Mouse (Mus musculus) midbrain, embryonic 12.5 days (tissue): ENCODE measurements around the gene Tbc1d7. TPM values are rescaled to one million over a fixed set of nuclear protein-coding genes. Genes with fewer than 3 reads are reported as not detected.

Source experiments
- ATAC-seq: fragments of 200-750 bp; cut with Nextera tagmentation; 2 replicates; pipeline ENCODE4 v1.8.0; 2017; ENCODE audit warnings: low read depth, moderate TSS enrichment, moderate library complexity; ENCODE audit not compliant: low FRiP score
- H3K27ac ChIP-seq: fragments of 300-500 bp; sonication (generic); replicated peaks from 2 replicates; pipeline ENCODE4 v1.5.1; 2016; ENCODE audit warnings: mild to moderate bottlenecking
- H3K27me3 ChIP-seq: fragments of 300-500 bp; sonication (generic); 2 replicates; pipeline ENCODE4 v1.6.1; 2016; ENCODE audit warnings: mild to moderate bottlenecking
- H3K36me3 ChIP-seq: fragments of 300-500 bp; sonication (generic); 2 replicates; pipeline ENCODE4 v1.6.1; 2016
- H3K4me1 ChIP-seq: fragments of 300-500 bp; sonication (generic); 2 replicates; pipeline ENCODE4 v1.6.1; 2016
- H3K4me2 ChIP-seq: fragments of 300-500 bp; sonication (generic); replicated peaks from 2 replicates; pipeline ENCODE4 v1.6.1; 2016; ENCODE audit warnings: mild to moderate bottlenecking, moderate library complexity
- H3K4me3 ChIP-seq: fragments of 300-500 bp; sonication (generic); 2 replicates; pipeline ENCODE4 v1.5.1; 2016; ENCODE audit warnings: mild to moderate bottlenecking
- H3K9ac ChIP-seq: fragments of 300-500 bp; sonication (generic); replicated peaks from 2 replicates; pipeline ENCODE4 v1.6.1; 2016; ENCODE audit warnings: mild to moderate bottlenecking, moderate library complexity
- H3K9me3 ChIP-seq: fragments of 300-500 bp; sonication (generic); 2 replicates; pipeline ENCODE4 v1.6.1; 2016; ENCODE audit warnings: mild to moderate bottlenecking
- WGBS: fragments of 180-500 bp; shearing (Covaris S2); methylation state at CpG from one replicate; pipeline ENCODE4 v1.1.7; 2016; 5-methylcytosine and 5-hydroxymethylcytosine counted together
- polyA plus RNA-seq: library from polyadenylated mRNA; unstranded; fragments of >200 nt; fragmentation: Nextera tagmentation; extraction: Ambion mirVana; gene quantifications from 2 replicates; pipeline ENCODE4 v1.2.1, GENCODE M21; 2016

Tbc1d7 gene
- 76.7 and 80.2 TPM in 2 replicates for polyA plus RNA-seq

DNA sequence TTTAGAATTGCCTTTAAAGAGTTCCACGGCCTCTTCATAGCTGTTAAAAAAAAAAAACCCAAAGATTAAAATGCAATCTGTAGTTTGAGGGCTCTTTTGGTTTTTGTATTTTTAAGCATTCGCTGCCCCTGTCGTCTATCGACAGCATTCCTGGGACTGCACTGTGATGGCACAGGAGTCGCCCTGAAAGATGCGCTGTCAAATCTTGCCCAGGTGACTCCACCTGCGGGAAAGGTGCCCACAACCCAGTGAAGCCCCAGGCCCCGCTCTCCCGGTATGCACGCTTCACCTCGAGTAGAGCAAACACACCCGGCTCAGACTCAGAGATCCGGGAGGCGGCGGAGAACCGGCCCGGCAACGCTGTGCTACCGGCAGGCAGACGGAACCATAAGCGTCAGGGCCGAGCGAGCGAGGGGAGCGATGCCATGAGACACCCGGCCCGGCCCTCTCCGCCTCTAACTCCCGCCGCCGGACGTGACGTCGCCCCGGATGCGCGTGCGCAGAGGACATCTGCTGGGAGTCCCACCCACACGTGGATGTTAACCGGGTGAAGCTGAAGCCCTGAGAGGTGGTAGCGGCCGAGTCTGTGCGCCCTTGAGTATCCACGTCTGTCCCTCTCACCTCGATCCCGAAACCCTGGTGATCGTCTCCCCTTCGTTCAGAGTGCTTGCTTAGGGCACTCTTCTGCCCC is at the start of gene Tbc1d7:
Tbc1d7 (minus strand) TSS at position 482 of the 691 bp plus-strand sequence.
- ATAC-seq = peak; percentile 94
- peak within 1 kb of the TSS; percentile 59 for H3K4me3 ChIP-seq
- no peaks in the 10 kb centered on the region for H3K9me3 ChIP-seq
- peaks cover 10% of the 10 kb centered on the region for H3K4me1 ChIP-seq
- H3K9ac ChIP-seq = peak within 1 kb of the TSS; percentile 79
- 0 out of 2 replicates have a peak, but pooled peaks cover 10% of the 10 kb centered on the region for H3K36me3 ChIP-seq
- peak within 1 kb of the TSS; percentile 65 for H3K4me2 ChIP-seq
- peak within 1 kb of the TSS; percentile 69 for H3K27ac ChIP-seq
- WGBS = 1% methylated on average over 48 of the region's 48 CpGs
- H3K27me3 ChIP-seq = no peaks in the 10 kb centered on the region

DNA sequence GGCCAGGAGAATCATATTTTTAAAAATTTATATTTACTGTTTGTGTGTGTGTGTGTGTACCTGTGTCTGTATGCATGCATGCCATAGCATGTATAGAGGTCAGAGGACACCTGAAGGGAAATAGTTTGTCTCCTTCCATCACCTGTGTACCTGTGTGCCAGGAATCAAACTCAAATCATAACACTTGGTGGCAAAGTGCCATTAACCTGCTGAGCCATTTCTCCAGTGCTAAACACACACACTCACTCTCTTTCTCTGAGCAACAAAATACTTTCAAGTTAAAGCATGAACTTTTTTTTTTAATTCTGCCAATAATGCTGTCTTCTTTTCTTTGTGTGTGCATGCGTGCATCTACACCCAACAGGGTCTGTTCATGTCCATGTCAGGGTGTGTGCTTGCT is 49.3 kb upstream of the Tbc1d7 start:
- ATAC-seq = no peak
- Histone ChIP-seq H3K9me3 (no peaks in the 10 kb centered on the region), H3K36me3 (no peaks in the 10 kb centered on the region), H3K27me3 (no peaks in the 10 kb centered on the region), H3K27ac (no peak overlapping the region), H3K4me1 (peaks cover 3% of the 10 kb centered on the region), H3K4me3 (no peak overlapping the region), H3K9ac (no peak overlapping the region), H3K4me2 (no peak overlapping the region)
- WGBS = 91% methylated on average over 1 of the region's 1 CpGs

DNA sequence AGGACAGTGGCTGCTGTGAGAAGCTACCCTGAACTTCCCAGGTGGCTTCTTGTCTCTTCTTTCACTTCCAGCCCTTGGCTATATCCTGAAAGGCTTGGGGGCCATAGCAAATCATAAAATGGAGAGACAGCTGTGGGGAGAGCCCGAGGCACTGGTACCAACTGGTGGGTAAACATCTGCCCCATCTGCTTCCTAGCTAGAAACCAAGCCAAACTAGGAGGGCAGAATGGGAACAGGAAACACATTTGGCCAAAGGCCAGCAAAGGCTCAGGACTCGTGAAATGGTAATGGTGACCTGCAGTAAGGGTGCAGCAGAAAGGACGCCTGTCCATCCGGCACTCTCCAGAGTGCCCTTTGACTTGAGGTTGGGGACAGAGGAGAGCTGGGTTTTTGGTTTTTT is 47.5 kb upstream of the Tbc1d7 start:
- WGBS = 72% methylated on average over 4 of the region's 4 CpGs
- peaks cover 11% of the 10 kb centered on the region for H3K4me1 ChIP-seq
- H3K27ac ChIP-seq = no peak overlapping the region
- no peak overlapping the region for H3K4me2 ChIP-seq
- no peaks in the 10 kb centered on the region for H3K9me3 ChIP-seq
- no peak for ATAC-seq
- no peak overlapping the region for H3K9ac ChIP-seq
- H3K4me3 ChIP-seq = no peak overlapping the region
- no peaks in the 10 kb centered on the region for H3K27me3 ChIP-seq
- H3K36me3 ChIP-seq = no peaks in the 10 kb centered on the region

DNA sequence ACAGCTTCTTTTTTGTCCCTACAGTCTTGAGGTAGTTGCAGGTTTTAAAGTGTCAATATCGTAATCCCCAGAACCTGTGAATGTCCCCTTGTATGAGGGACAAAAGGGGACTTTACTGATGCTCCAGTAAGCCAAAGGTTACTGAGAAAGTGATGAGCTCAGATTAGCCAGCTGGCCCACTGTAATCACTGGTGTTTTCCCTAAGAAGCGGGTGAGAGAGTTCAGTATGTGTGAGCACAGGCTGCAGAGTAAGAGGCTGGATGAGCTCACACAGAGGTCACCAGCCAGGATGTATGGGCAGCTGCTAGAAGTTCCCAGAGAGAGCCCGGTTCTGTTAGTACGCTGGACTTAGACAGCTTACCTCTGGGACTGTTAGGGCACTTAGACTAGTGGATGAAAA is 47.0 kb upstream of the Tbc1d7 start:
- no peak overlapping the region for H3K4me2 ChIP-seq
- H3K27ac ChIP-seq = no peak overlapping the region
- H3K4me3 ChIP-seq = no peak overlapping the region
- H3K4me1 ChIP-seq = peaks cover 11% of the 10 kb centered on the region
- H3K36me3 ChIP-seq = no peaks in the 10 kb centered on the region
- no peaks in the 10 kb centered on the region for H3K9me3 ChIP-seq
- no peak for ATAC-seq
- WGBS = 60% methylated on average over 4 of the region's 4 CpGs
- no peak overlapping the region for H3K9ac ChIP-seq
- H3K27me3 ChIP-seq = no peaks in the 10 kb centered on the region

DNA sequence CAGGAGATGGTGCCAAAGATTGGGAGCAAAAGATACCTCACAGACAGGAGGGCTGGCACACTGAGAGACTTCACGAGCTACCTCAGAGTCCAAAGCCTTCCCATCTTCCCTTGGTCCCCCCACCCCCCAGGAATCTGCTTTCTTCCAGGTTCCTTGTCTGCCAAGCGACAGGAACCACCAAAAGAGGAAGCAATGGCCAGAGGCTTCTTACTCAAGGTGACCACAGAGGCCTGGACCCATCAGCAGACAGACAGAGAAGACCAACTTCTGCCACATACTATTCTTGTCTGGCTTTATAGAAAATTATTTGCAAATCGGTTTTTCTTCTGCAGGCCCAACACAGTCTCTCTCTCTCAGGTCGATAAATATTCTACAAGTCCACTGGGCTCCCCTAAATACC is 46.4 kb upstream of the Tbc1d7 start:
- no peaks in the 10 kb centered on the region for H3K36me3 ChIP-seq
- WGBS = 78% methylated on average over 4 of the region's 4 CpGs
- ATAC-seq = no peak

DNA sequence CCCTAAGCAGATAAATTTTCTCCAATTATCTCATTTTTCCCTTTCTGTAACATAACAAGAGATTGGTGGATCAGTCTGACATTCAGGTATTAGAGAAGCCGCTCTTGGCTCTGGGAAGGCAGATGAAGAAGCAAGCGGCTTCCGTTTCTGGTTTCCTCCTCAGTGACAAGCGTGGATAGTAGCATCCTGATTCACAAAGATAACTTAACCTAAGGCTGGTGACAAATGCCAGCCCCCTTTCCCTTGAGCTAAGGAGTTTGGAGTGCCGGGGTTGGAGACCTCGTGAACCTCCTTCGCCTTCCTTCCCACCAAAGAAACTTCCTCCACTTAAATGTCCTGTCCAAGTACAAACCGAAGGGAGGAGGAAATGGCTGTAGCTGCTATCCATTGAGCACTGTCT is 45.8 kb upstream of the Tbc1d7 start:
- WGBS = 92% methylated on average over 8 of the region's 8 CpGs
- no peaks in the 10 kb centered on the region for H3K27me3 ChIP-seq
- no peaks in the 10 kb centered on the region for H3K9me3 ChIP-seq
- H3K4me2 ChIP-seq = no peak overlapping the region
- no peaks in the 10 kb centered on the region for H3K36me3 ChIP-seq
- ATAC-seq = no peak
- no peak overlapping the region for H3K4me3 ChIP-seq
- H3K27ac ChIP-seq = no peak overlapping the region
- H3K4me1 ChIP-seq = peaks cover 11% of the 10 kb centered on the region
- no peak overlapping the region for H3K9ac ChIP-seq

More for the DNA sequence above, 46.4 kb upstream of the Tbc1d7 start:
- no peaks in the 10 kb centered on the region for H3K27me3 ChIP-seq
- peaks cover 11% of the 10 kb centered on the region for H3K4me1 ChIP-seq
- H3K4me3 ChIP-seq = no peak overlapping the region
- H3K4me2 ChIP-seq = no peak overlapping the region
- H3K9me3 ChIP-seq = no peaks in the 10 kb centered on the region
- H3K27ac ChIP-seq = no peak overlapping the region
- H3K9ac ChIP-seq = no peak overlapping the region

DNA sequence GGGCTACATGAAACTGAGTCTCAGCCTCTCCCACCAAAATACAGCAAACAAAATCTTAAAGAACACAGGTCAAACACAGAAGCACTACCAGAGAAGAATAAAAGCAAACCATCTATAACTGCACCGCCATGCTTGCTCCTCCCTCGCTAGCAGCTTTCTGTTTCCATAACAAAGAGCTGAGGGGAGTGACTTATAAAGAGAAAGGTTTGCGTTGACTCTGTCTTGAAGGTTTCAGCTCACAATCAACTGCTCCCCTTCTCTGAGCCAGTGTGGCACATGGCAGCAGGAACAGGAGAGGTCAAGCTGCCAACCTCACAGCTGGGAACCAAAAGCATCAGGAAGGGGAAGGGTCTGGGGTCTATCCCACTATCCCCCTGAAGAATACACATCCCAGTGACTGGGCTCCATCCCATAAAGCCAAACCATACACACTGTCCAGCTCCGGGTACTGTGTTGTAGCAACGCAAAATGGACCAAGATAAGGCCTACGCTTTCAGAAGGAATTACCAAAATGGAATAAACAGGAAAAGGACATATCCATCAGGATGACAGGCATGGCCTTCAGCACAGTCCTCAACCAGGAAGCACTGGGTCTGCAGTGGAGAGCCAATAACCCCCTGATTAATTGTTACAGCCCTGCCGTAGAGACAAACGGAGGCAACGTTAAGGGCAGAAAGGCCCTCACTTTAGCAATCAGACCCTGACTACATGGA is 44.8 kb upstream of the Tbc1d7 start:
- no peak overlapping the region for H3K4me3 ChIP-seq
- no peaks in the 10 kb centered on the region for H3K9me3 ChIP-seq
- no peaks in the 10 kb centered on the region for H3K27me3 ChIP-seq
- no peak overlapping the region for H3K4me2 ChIP-seq
- peak overlapping the region; percentile 35; the same call in 1 of the 2 replicates for H3K27ac ChIP-seq
- H3K9ac ChIP-seq = no peak overlapping the region
- no peak for ATAC-seq
- no peaks in the 10 kb centered on the region for H3K36me3 ChIP-seq
- H3K4me1 ChIP-seq = peaks cover 11% of the 10 kb centered on the region
- 78% methylated on average over 9 of the region's 9 CpGs for WGBS

DNA sequence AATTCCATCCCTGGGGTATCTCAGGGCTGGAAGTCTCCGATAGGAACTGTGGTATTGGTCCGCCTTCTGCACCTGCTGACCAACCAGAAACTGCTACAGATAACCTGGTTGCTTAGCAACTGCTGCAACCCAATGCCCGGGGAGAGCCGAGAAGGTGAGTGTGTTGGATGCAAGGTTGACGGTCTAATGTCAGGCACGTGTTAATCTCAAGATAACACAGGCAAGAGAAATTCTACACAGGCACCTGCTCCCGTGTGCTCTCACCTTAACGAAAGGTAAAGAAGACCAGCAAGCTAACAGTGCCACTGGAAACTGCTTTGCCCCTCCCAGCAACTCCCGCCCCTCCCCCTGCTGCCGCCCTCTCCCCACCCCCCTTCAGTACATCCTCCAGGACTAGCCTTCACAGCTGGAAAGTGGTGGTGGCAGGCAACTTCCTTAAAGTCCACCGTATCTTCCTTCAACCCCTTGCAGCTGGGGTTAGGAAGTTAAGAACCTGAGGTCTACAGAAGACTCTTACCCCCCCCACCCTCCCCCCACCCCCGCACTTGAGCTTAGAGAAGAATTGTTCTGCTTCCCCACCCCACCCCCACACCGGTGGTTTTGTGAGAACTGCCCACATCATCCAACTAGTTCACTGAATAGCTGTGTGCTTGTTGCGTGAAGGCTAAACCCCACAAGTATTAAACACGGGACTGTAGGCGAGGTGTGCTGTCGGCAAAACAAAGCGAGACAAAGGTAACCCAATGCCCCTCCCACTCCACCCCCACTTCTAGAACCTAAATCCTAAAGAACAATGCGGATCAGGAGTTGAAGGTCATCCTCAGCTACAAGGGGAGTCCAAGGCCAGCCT is 44.1 kb upstream of the Tbc1d7 start:
- H3K4me1 ChIP-seq = peaks cover 11% of the 10 kb centered on the region
- H3K27me3 ChIP-seq = no peaks in the 10 kb centered on the region
- no peak overlapping the region for H3K9ac ChIP-seq
- H3K4me3 ChIP-seq = 0 out of 2 replicates have a peak overlapping the region, but pooled peaks have one; percentile 9
- H3K4me2 ChIP-seq = peak overlapping the region; percentile 42
- H3K9me3 ChIP-seq = no peaks in the 10 kb centered on the region
- peak; percentile 65; the same call in 1 of the 2 replicates for ATAC-seq
- H3K36me3 ChIP-seq = no peaks in the 10 kb centered on the region
- H3K27ac ChIP-seq = peak overlapping the region; percentile 35; the same call in 1 of the 2 replicates
- 13% methylated on average over 19 of the region's 19 CpGs for WGBS

DNA sequence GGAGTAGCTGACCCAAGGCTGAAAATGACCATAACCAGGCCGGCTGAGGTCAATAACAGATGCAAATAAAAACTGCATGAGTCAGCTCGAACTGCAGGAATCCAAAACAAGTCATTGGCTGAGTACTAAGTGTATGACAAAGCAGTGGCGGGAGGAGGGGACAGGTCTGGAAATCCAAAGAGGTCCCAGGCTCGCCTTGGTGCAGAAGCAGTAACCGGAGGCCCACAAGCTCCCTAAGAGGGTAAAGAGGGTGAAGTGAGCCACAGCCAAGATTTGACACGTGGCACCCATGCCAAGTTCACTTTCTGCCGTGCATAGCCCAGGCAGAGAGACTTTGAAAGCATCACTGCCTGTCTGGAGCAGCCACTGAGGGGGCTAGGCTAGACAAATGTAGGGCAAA is 41.0 kb upstream of the Tbc1d7 start:
- H3K9me3 ChIP-seq = no peaks in the 10 kb centered on the region
- H3K36me3 ChIP-seq = no peaks in the 10 kb centered on the region
- ATAC-seq = no peak
- H3K27ac ChIP-seq = no peak overlapping the region
- no peaks in the 10 kb centered on the region for H3K27me3 ChIP-seq
- H3K4me2 ChIP-seq = no peak overlapping the region
- WGBS = 55% methylated on average over 7 of the region's 7 CpGs
- H3K4me1 ChIP-seq = peaks cover 20% of the 10 kb centered on the region
- no peak overlapping the region for H3K9ac ChIP-seq
- H3K4me3 ChIP-seq = no peak overlapping the region

DNA sequence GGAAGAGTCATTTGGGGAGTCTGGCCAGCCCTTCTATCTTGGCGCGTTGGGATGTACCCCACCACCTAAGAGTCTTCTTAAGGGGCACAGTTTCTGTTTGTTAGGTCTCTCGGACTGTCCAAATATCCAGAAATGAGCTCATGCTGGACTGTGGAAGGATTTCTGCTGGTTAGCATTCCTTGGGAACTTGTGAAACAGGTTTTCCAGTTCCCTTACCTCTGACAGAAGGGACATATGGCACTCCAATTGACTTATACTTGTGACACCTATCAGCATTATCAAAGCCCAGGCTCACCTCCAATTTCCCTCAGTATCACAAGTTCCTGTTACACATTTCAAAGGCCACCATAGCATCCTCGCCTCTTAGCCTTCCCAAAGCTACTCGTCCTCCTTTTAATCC is 39.7 kb upstream of the Tbc1d7 start:
- 91% methylated on average over 5 of the region's 5 CpGs for WGBS
- H3K4me2 ChIP-seq = no peak overlapping the region
- H3K36me3 ChIP-seq = no peaks in the 10 kb centered on the region
- no peak overlapping the region for H3K4me3 ChIP-seq
- H3K9me3 ChIP-seq = no peaks in the 10 kb centered on the region
- no peak for ATAC-seq
- H3K27ac ChIP-seq = no peak overlapping the region
- no peaks in the 10 kb centered on the region for H3K27me3 ChIP-seq
- H3K4me1 ChIP-seq = peaks cover 20% of the 10 kb centered on the region
- no peak overlapping the region for H3K9ac ChIP-seq

DNA sequence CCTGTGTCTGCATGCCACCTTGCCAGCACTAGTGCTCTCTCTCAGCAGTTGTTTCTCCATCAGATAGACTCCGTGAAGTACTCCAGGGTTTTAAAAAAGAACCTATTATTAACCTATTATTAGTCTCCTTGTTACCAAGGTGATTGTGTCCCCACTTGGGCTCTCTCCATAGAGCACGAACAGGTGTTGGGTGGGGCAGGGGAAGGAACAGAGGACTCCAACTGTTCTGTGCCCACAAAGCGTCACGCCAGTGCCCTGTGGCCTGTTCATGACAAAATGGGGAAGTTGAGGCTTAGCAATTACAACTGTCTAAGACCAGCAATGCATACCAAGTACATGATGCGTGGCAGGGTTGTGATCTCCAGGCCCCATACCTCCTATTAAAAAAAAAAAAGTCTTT is 38.3 kb upstream of the Tbc1d7 start:
- no peak overlapping the region for H3K9ac ChIP-seq
- no peak for ATAC-seq
- H3K36me3 ChIP-seq = no peaks in the 10 kb centered on the region
- no peaks in the 10 kb centered on the region for H3K9me3 ChIP-seq
- WGBS = 75% methylated on average over 5 of the region's 5 CpGs
- no peak overlapping the region for H3K4me2 ChIP-seq
- no peak overlapping the region for H3K27ac ChIP-seq
- H3K27me3 ChIP-seq = no peaks in the 10 kb centered on the region
- H3K4me3 ChIP-seq = no peak overlapping the region
- H3K4me1 ChIP-seq = peaks cover 9% of the 10 kb centered on the region; the same call in 1 of the 2 replicates
